Mouse (Mus musculus): ENCODE measurements around the gene Hexdc.

Gene Hexdc

GRCm38 (mm10) chr11:121204161-121205006, at the start of gene Hexdc, which contains the start of gene Ogfod3:
TSS of gene Hexdc (plus strand) at chr11:121204433.
TSS of gene Ogfod3 (minus strand) at chr11:121204711.
- DNase-seq (ENCODE audit: low spot score in 2 of 2) = peak; percentile 89 to 93

GRCm38 (mm10) chr11:121156411-121156891, 47.8 kb upstream of the Hexdc start:
- no peak for DNase-seq (ENCODE audit: low spot score in 2 of 2)

GRCm38 (mm10) chr11:121159971-121160370, 44.3 kb upstream of the Hexdc start, which contains the start of gene Uts2r:
TSS of gene Uts2r (plus strand) at chr11:121160271.
- no peak for DNase-seq (ENCODE audit: low spot score in 2 of 2)

- no peak for DNase-seq (ENCODE audit: low spot score in 2 of 2)
These were observed 43.4 kb upstream of the Hexdc start for GRCm38 (mm10) chr11:121160636-121161346.

GRCm38 (mm10) chr11:121163751-121164150, 40.5 kb upstream of the Hexdc start:
- no peak for DNase-seq (ENCODE audit: low spot score in 2 of 2)

GRCm38 (mm10) chr11:121173203-121173602, 31.0 kb upstream of the Hexdc start:
- DNase-seq (ENCODE audit: low spot score in 2 of 2) = no peak

GRCm38 (mm10) chr11:121174234-121174633, 30.0 kb upstream of the Hexdc start:
- DNase-seq (ENCODE audit: low spot score in 2 of 2) = no peak

- DNase-seq (ENCODE audit: low spot score in 2 of 2) = peak; percentile 18 to 24
These were observed 27.7 kb upstream of the Hexdc start for GRCm38 (mm10) chr11:121176285-121177270.

GRCm38 (mm10) chr11:121189681-121190080, 14.6 kb upstream of the Hexdc start:
- DNase-seq (ENCODE audit: low spot score in 2 of 2) = no peak

- no peak for DNase-seq (ENCODE audit: low spot score in 2 of 2)
These were observed 11.5 kb upstream of the Hexdc start for GRCm38 (mm10) chr11:121192742-121193141.

- DNase-seq (ENCODE audit: low spot score in 2 of 2) = no peak
These were observed 10.8 kb upstream of the Hexdc start for GRCm38 (mm10) chr11:121193415-121193814.

- DNase-seq (ENCODE audit: low spot score in 2 of 2) = no peak
These were observed 5.6 kb upstream of the Hexdc start for GRCm38 (mm10) chr11:121198622-121199021.

GRCm38 (mm10) chr11:121199851-121200250, 4.4 kb upstream of the Hexdc start:
- no peak for DNase-seq (ENCODE audit: low spot score in 2 of 2)

GRCm38 (mm10) chr11:121200781-121201180, 3.5 kb upstream of the Hexdc start:
- DNase-seq (ENCODE audit: low spot score in 2 of 2) = no peak

- DNase-seq (ENCODE audit: low spot score in 2 of 2) = peak in 1 of 2 experiments; percentile 53
These were observed 2.6 kb upstream of the Hexdc start for GRCm38 (mm10) chr11:121201436-121202198.

GRCm38 (mm10) chr11:121203859-121204160, 423 bp upstream of the Hexdc start:
- no peak for DNase-seq (ENCODE audit: low spot score in 2 of 2)

GRCm38 (mm10) chr11:121216831-121217230, 12.6 kb downstream of the Hexdc start:
- no peak for DNase-seq (ENCODE audit: low spot score in 2 of 2)

- no peak for DNase-seq (ENCODE audit: low spot score in 2 of 2)
These were observed 15.5 kb downstream of the Hexdc start for GRCm38 (mm10) chr11:121219776-121220175.

- no peak for DNase-seq (ENCODE audit: low spot score in 2 of 2)
These were observed 16.5 kb downstream of the Hexdc start for GRCm38 (mm10) chr11:121220771-121221170.

GRCm38 (mm10) chr11:121221321-121222010, 17.2 kb downstream of the Hexdc start:
- DNase-seq (ENCODE audit: low spot score in 2 of 2) = no peak

All from frontal cortex, postnatal 36 days (tissue).